In the genomic region with DNA sequence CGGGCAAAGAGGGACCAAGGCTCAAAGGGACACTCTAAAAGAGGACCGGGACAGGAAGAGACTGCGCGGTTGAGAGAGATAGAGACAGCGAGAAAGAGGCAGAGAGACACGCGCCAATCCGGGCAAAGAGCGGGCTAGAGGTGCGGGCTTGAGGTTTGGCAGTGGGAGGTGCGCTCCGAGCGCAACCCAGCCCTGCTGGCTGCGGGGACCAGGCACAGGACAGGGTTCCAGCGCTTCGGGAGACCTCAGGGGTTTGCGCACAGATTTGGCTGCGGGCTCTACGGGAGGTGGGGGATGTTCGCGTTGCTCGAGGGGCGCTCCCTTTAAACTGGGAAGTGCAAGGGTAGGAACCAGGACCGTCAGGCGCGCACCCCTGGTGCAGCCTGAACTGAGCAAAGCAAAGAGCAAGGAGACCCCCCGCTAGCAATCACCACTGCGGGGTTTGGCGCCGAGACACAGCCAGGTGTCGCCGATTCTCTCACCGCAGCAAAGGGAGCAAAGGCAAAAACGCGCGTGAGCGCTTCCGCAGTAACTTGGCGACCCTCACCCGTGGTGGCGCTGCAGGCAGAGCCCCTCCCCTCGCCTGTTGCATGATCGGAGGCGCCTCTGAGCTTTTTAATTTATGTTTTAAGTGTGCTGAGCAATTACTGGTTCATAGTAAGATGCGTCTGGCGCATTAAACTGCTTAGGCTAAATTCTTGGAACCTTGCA, we compare ENCODE assay signal across 8 mouse cellular contexts. TPM values are rescaled to one million over a fixed set of nuclear protein-coding genes. Genes with fewer than 3 reads are reported as not detected.
DNase-seq lines count a peak whose midpoint lies in the region; ATAC-seq lines count a peak whose summit lies in the region.

No protein-coding gene starts in this region.

- DNase-seq in heart, postnatal 36 days: no peak
- peak; percentile 5 for DNase-seq in R1 (ENCODE audit: low read depth, low spot score)
- peak; percentile 85 for DNase-seq in midbrain, embryonic 11.5 days (ENCODE audit: low spot score, missing footprints)
- DNase-seq in cerebellum, postnatal 4 days (ENCODE audit: low spot score in 2 of 2): no peak
- no peak for DNase-seq in spleen, postnatal 4 days (ENCODE audit: low spot score in 2 of 2)

- H3K36me3 ChIP-seq in heart, embryonic 11.5 days (ENCODE audit: control insufficient read depth, insufficient read depth, low read length): no peaks in the 10 kb centered on the region
- H3K36me3 ChIP-seq in hindbrain, embryonic 13.5 days: no peaks in the 10 kb centered on the region
- H3K36me3 ChIP-seq in midbrain, embryonic 11.5 days (ENCODE audit: control insufficient read depth, insufficient read depth, low read length): no peaks in the 10 kb centered on the region

- ATAC-seq in heart, embryonic 11.5 days (replicated peaks; ENCODE audit: insufficient number of reproducible peaks, low FRiP score, low TSS enrichment): no peak; the same call in 1 of the 2 replicates
- ATAC-seq in hindbrain, embryonic 13.5 days (ENCODE audit: low FRiP score): peak; percentile 57; the same call in 1 of the 2 replicates
- ATAC-seq in midbrain, embryonic 11.5 days (ENCODE audit: low FRiP score): peak; percentile 59; the same call in 1 of the 2 replicates
- ATAC-seq in megakaryocyte progenitor cell, adult 5-6 weeks (replicated peaks; ENCODE audit: poor library complexity): no peak

- no peaks in the 10 kb centered on the region for H3K9me3 ChIP-seq in heart, embryonic 11.5 days (replicated peaks; ENCODE audit: control insufficient read depth, low read length)
- H3K9me3 ChIP-seq in hindbrain, embryonic 13.5 days: no peaks in the 10 kb centered on the region
- H3K9me3 ChIP-seq in midbrain, embryonic 11.5 days (ENCODE audit: control insufficient read depth, low read length): no peaks in the 10 kb centered on the region

- no peak overlapping the region for H3K9ac ChIP-seq in heart, embryonic 11.5 days (ENCODE audit: low read depth, low read length)
- H3K9ac ChIP-seq in hindbrain, embryonic 13.5 days: no peak overlapping the region
- H3K9ac ChIP-seq in midbrain, embryonic 11.5 days (ENCODE audit: low read length): no peak overlapping the region

- no peaks in the 10 kb centered on the region for H3K4me1 ChIP-seq in heart, embryonic 11.5 days (ENCODE audit: control insufficient read depth, insufficient read depth, low read length)
- peaks cover 13% of the 10 kb centered on the region; the same call in 1 of the 2 replicates for H3K4me1 ChIP-seq in hindbrain, embryonic 13.5 days (replicated peaks)
- H3K4me1 ChIP-seq in midbrain, embryonic 11.5 days (ENCODE audit: control insufficient read depth, insufficient read depth, low read length): no peaks in the 10 kb centered on the region

- 16% methylated on average over 46 of the region's 46 CpGs for WGBS in heart, embryonic 11.5 days (ENCODE audit: insufficient replicate concordance)
- 7% methylated on average over 44 of the region's 46 CpGs for WGBS in hindbrain, embryonic 13.5 days
- WGBS in midbrain, embryonic 11.5 days: 14% methylated on average over 46 of the region's 46 CpGs

- no peak overlapping the region for H3K27ac ChIP-seq in heart, embryonic 11.5 days (ENCODE audit: low read depth, low read length)
- H3K27ac ChIP-seq in hindbrain, embryonic 13.5 days: no peak overlapping the region
- no peak overlapping the region for H3K27ac ChIP-seq in midbrain, embryonic 11.5 days (ENCODE audit: low read depth, low read length)

- intact Hi-C loops in heart, postnatal 36 days (cut with DNase I): no loop called here

- peaks cover 20% of the 10 kb centered on the region for H3K27me3 ChIP-seq in heart, embryonic 11.5 days (ENCODE audit: control insufficient read depth, insufficient read depth, low read length)
- peaks cover 27% of the 10 kb centered on the region for H3K27me3 ChIP-seq in hindbrain, embryonic 13.5 days
- H3K27me3 ChIP-seq in midbrain, embryonic 11.5 days (ENCODE audit: control insufficient read depth, insufficient read depth, low read length): peaks cover 9% of the 10 kb centered on the region

- peak overlapping the region; percentile 68 for H3K4me2 ChIP-seq in heart, embryonic 11.5 days
- H3K4me2 ChIP-seq in hindbrain, embryonic 13.5 days: peak overlapping the region; percentile 58
- peak overlapping the region; percentile 46 for H3K4me2 ChIP-seq in midbrain, embryonic 11.5 days

- H3K4me3 ChIP-seq in heart, embryonic 11.5 days (ENCODE audit: low read depth, low read length): peak overlapping the region; percentile 34
- H3K4me3 ChIP-seq in hindbrain, embryonic 13.5 days: peak overlapping the region; percentile 37
- peak overlapping the region; percentile 27 for H3K4me3 ChIP-seq in midbrain, embryonic 11.5 days (ENCODE audit: low read depth, low read length)

RNA-seq across cellular contexts. Expression of a gene that starts 30.1 kb away (rescaled TPM):
- polyA plus RNA-seq in heart, embryonic 11.5 days (2014; fragmentation: Nextera tagmentation; extraction: Ambion mirVana): 1.3 and 2.2 TPM in 2 replicates
- under 1 TPM; 0.11 to 0.31 TPM for total RNA-seq in heart, postnatal 36 days (2021)
- polyA plus RNA-seq in hindbrain, embryonic 13.5 days (2015; fragmentation: Nextera tagmentation; extraction: Ambion mirVana): 4.0 and 5.1 TPM in 2 replicates
- polyA plus RNA-seq in midbrain, embryonic 11.5 days (2014; fragmentation: Nextera tagmentation; extraction: Ambion mirVana): 1.2 and 1.7 TPM in 2 replicates
- not detected in 2 replicates for total RNA-seq in megakaryocyte progenitor cell, adult 5-6 weeks (2015)
- not detected in 2 replicates for total RNA-seq in megakaryocyte progenitor cell, adult 5-6 weeks (2017)

Comparison
In these comparisons a context has a peak if more than half of its experiments do, and no peak if none do; other contexts are left out.
1. ATAC-seq: peak in hindbrain, embryonic 13.5 days (single experiment) and midbrain, embryonic 11.5 days (single experiment); none in heart, embryonic 11.5 days (single experiment) and megakaryocyte progenitor cell, adult 5-6 weeks (single experiment).
2. DNase-seq: peak in R1 (single experiment) and midbrain, embryonic 11.5 days (single experiment); none in heart, postnatal 36 days (0 of 2), cerebellum, postnatal 4 days (0 of 2) and spleen, postnatal 4 days (0 of 2).
3. Peak in every context shown above with its lines, with median percentiles within 50 percentile points of each other: H3K4me2 ChIP-seq and H3K4me3 ChIP-seq.